Mouse (Mus musculus) thymus, postnatal 14 days (tissue): ENCODE data around the gene Tnrc6b.
A peak's percentile ranks its signal among the peaks of the same experiment; 100 is the strongest.
"Not testable (repeated sequence)": the region's sequence is repeated elsewhere in the genome, so short reads cannot be mapped to it uniquely, and the experiment has no call there.

Experiments used
- DNase-seq: peaks from one replicate; pipeline ENCODE4 v3.0.0; 2021

Tnrc6b gene

GRCm38 (mm10) chr15:80797757-80798156 is 86.6 kb downstream of the Tnrc6b start:
- DNase-seq, result peak; percentile 64

- peak; percentile 94 for DNase-seq
Observed at GRCm38 (mm10) chr15:80798367-80799073, 87.4 kb downstream of the Tnrc6b start.

- DNase-seq, result peak; percentile 75
Observed at GRCm38 (mm10) chr15:80799074-80799633, 88.0 kb downstream of the Tnrc6b start.

- DNase-seq, result peak; percentile 60
Observed at GRCm38 (mm10) chr15:80799634-80800137, 88.6 kb downstream of the Tnrc6b start.

- DNase-seq, result no peak
Observed at GRCm38 (mm10) chr15:80800201-80800600, 89.1 kb downstream of the Tnrc6b start.

- no peak for DNase-seq
Observed at GRCm38 (mm10) chr15:80800765-80801164, 89.7 kb downstream of the Tnrc6b start.

GRCm38 (mm10) chr15:80801597-80801996 is 90.5 kb downstream of the Tnrc6b start:
- no peak for DNase-seq

GRCm38 (mm10) chr15:80807162-80807561 is 96.0 kb downstream of the Tnrc6b start:
- DNase-seq, result no peak

- no peak for DNase-seq
Observed at GRCm38 (mm10) chr15:80810226-80810625, 99.1 kb downstream of the Tnrc6b start.

- no peak for DNase-seq
Observed at GRCm38 (mm10) chr15:80812840-80813239, 101.7 kb downstream of the Tnrc6b start.

- peak; percentile 42 for DNase-seq
Observed at GRCm38 (mm10) chr15:80814792-80815191, 103.7 kb downstream of the Tnrc6b start.

- peak; percentile 40 for DNase-seq
Observed at GRCm38 (mm10) chr15:80822276-80822675, 111.2 kb downstream of the Tnrc6b start.

- no peak for DNase-seq
Observed at GRCm38 (mm10) chr15:80831170-80831569, 120.1 kb downstream of the Tnrc6b start.

- DNase-seq, result no peak
Observed at GRCm38 (mm10) chr15:80832808-80833207, 121.7 kb downstream of the Tnrc6b start.

- DNase-seq, result no peak
Observed at GRCm38 (mm10) chr15:80836246-80836645, 125.1 kb downstream of the Tnrc6b start.

GRCm38 (mm10) chr15:80838836-80839235 is 127.7 kb downstream of the Tnrc6b start:
- DNase-seq, result no peak

GRCm38 (mm10) chr15:80839653-80840420 is 128.7 kb downstream of the Tnrc6b start:
- DNase-seq, result no peak

- DNase-seq, result no peak
Observed at GRCm38 (mm10) chr15:80844262-80844661, 133.1 kb downstream of the Tnrc6b start.

- no peak for DNase-seq
Observed at GRCm38 (mm10) chr15:80844926-80845325, 133.8 kb downstream of the Tnrc6b start.

GRCm38 (mm10) chr15:80850004-80850403 is 138.9 kb downstream of the Tnrc6b start:
- no peak for DNase-seq

- DNase-seq, result no peak
Observed at GRCm38 (mm10) chr15:80850682-80851475, 139.8 kb downstream of the Tnrc6b start.

- DNase-seq, result no peak
Observed at GRCm38 (mm10) chr15:80852122-80852521, 141.0 kb downstream of the Tnrc6b start.

- DNase-seq, result not testable (repeated sequence)
Observed at GRCm38 (mm10) chr15:80852527-80852926, 141.4 kb downstream of the Tnrc6b start.
